Mouse (Mus musculus) intestine, embryonic 16.5 days (tissue): ENCODE data around the gene Acsbg1. TPM values are rescaled to one million over a fixed set of nuclear protein-coding genes. Genes with fewer than 3 reads are reported as not detected.
A peak's percentile ranks its signal among the peaks of the same experiment; 100 is the strongest.

Experiments
- ATAC-seq: fragments of 200-750 bp; cut with Nextera tagmentation; 2 replicates; pipeline ENCODE4 v1.8.0; 2017; ENCODE audit warnings: moderate TSS enrichment, moderate library complexity
- H3K27ac ChIP-seq: fragments of 300-500 bp; sonication (generic); 2 replicates; pipeline ENCODE4 v1.5.1; 2014; ENCODE audit warnings: mild to moderate bottlenecking, low read length
- H3K27me3 ChIP-seq: fragments of 300-500 bp; sonication (generic); replicated peaks from 2 replicates; pipeline ENCODE4 v1.6.1; 2014; ENCODE audit warnings: low read length, control low read depth, mixed read lengths; ENCODE audit not compliant: control insufficient read depth, insufficient read depth
- H3K36me3 ChIP-seq: fragments of 300-500 bp; sonication (generic); 2 replicates; pipeline ENCODE4 v1.6.1; 2014; ENCODE audit warnings: low read length, control low read depth; ENCODE audit not compliant: control insufficient read depth, insufficient read depth
- H3K4me1 ChIP-seq: fragments of 300-500 bp; sonication (generic); 2 replicates; pipeline ENCODE4 v1.6.1; 2014; ENCODE audit warnings: low read length, control low read depth, mixed read lengths; ENCODE audit not compliant: control insufficient read depth, insufficient read depth
- H3K4me2 ChIP-seq: fragments of 300-500 bp; sonication (generic); 2 replicates; pipeline ENCODE4 v1.6.1; 2014; ENCODE audit warnings: low read depth, low read length, control low read depth
- H3K4me3 ChIP-seq: fragments of 300-500 bp; sonication (generic); 2 replicates; pipeline ENCODE4 v1.5.1; 2014; ENCODE audit warnings: mild to moderate bottlenecking, low read length
- H3K9ac ChIP-seq: fragments of 300-500 bp; sonication (generic); 2 replicates; pipeline ENCODE4 v1.6.1; 2014; ENCODE audit warnings: low read depth, low read length
- H3K9me3 ChIP-seq: fragments of 300-500 bp; sonication (generic); 2 replicates; pipeline ENCODE4 v1.6.1; 2016; ENCODE audit warnings: low read length, control low read depth; ENCODE audit not compliant: control insufficient read depth
- whole genome bisulfite sequencing: fragments of 180-500 bp; shearing (Covaris S2); extraction: QIAGEN DNeasy Blood & Tissue Kit; methylation state at CpG from one replicate; pipeline ENCODE4 v1.1.7; 2014; 5-methylcytosine and 5-hydroxymethylcytosine counted together
- polyA plus RNA-seq: library from polyadenylated mRNA; unstranded; fragments of >200 nt; fragmentation: Nextera tagmentation; extraction: Ambion mirVana; gene quantifications from 2 replicates; pipeline ENCODE4 v1.2.1, GENCODE M21; 2015

The Acsbg1 gene
- polyA plus RNA-seq, 1 experiment from 2014 or later: 0.91 TPM

DNA sequence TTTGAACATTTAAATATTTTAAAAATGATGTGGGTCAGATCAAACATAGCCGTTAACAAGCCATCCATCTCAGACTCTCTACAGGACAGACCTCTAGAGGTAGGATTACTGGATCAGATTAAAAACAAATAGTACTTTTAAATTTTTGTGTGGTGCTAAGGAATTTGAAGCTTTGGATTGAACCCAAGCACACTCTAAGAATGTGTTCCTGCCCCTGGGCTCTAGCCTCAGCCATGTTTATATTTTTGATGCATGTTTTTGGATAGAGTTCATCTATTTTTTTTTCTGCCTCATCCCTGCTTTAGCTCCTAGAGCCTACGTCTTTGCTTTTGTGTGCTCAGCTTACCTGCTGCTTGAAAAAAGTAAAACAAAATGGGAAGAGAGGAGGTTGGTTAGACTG, 28.3 kb downstream of the Acsbg1 start:
- Histone ChIP-seq H3K27me3 (no peaks in the 10 kb centered on the region), H3K36me3 (no peaks in the 10 kb centered on the region), H3K9me3 (no peaks in the 10 kb centered on the region), H3K27ac (no peak overlapping the region), H3K4me2 (no peak overlapping the region), H3K4me3 (no peak overlapping the region), H3K9ac (no peak overlapping the region), H3K4me1 (no peaks in the 10 kb centered on the region)
- 66% methylated on average over 2 of the region's 2 CpGs for WGBS
- ATAC-seq: no peak

DNA sequence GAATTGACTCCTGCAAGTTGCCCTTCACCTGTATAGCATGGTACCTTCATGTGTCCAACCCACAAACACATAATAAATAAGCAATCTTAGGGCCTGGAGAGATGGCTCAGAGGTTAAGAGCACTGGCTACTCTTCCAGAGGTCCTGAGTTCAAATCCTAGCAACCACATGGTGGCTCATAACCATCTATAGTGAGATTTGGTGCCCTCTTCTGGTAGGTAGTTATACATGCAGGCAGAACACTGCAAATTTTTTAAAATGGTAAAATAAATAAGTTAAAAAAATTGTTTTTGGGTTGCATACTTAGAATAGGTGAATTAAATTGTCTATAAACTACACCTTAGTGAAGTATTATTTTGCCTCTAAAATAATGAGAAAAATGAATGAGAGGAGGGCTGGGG, 30.8 kb downstream of the Acsbg1 start:
- ATAC-seq: no peak
- Histone ChIP-seq H3K27ac (no peak overlapping the region), H3K27me3 (no peaks in the 10 kb centered on the region), H3K4me1 (no peaks in the 10 kb centered on the region), H3K4me2 (no peak overlapping the region), H3K4me3 (no peak overlapping the region), H3K36me3 (no peaks in the 10 kb centered on the region), H3K9ac (no peak overlapping the region), H3K9me3 (no peaks in the 10 kb centered on the region)

GRCm38 (mm10) chr9:54629613-54630261, 31.9 kb downstream of the Acsbg1 start:
- 81% methylated on average over 5 of the region's 5 CpGs for WGBS
- Histone ChIP-seq H3K27ac (no peak overlapping the region), H3K4me2 (no peak overlapping the region), H3K36me3 (no peaks in the 10 kb centered on the region), H3K4me3 (no peak overlapping the region), H3K4me1 (no peaks in the 10 kb centered on the region), H3K9ac (no peak overlapping the region), H3K27me3 (no peaks in the 10 kb centered on the region), H3K9me3 (no peaks in the 10 kb centered on the region)
- no peak for ATAC-seq

DNA sequence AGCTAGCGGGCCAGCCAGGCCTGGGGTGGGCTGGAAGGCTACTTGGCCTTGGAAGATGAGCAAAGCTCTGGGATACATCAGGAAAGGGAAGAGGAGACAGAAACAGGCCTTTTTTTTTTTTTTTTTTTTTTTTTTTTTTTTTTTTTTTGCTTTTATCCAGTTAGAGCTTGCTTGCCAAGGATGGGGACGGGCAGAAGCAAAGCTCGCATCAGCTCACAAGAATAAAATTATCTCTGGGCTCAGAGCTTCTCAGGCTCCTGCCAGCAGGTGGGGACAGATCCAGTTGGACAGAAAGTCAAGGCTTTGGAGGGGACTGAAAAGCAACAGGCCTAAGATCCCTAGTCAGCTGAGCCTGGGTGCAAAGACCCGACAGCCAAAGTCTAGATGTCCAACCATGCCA, 32.9 kb downstream of the Acsbg1 start:
- ATAC-seq: no peak
- no peak overlapping the region for H3K9ac ChIP-seq
- no peak overlapping the region for H3K27ac ChIP-seq
- H3K4me1 ChIP-seq: no peaks in the 10 kb centered on the region
- no peak overlapping the region for H3K4me3 ChIP-seq
- H3K27me3 ChIP-seq: no peaks in the 10 kb centered on the region
- no peaks in the 10 kb centered on the region for H3K9me3 ChIP-seq
- no peak overlapping the region for H3K4me2 ChIP-seq
- WGBS: 73% methylated on average over 4 of the region's 4 CpGs
- no peaks in the 10 kb centered on the region for H3K36me3 ChIP-seq

DNA sequence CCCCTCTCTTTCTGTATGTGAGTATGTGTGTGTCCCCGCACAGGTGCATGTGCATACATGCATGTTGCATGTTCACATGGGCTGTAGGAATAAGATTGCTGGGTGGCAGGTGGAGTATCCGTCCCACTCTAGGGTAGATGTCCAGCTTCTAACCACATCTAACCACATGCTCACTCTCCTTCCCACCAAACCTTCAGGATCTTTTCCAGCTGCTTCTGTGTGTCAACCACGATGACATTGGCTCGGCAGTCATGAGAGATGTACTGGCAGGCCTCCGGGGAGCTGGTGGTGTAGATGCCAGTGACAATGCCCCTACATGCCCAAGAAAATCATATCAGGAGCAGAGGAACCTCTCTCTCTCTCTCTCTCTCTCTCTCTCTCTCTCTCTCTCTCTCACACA, 34.4 kb downstream of the Acsbg1 start:
- Histone ChIP-seq H3K9ac (no peak overlapping the region), H3K36me3 (no peaks in the 10 kb centered on the region), H3K9me3 (no peaks in the 10 kb centered on the region), H3K27me3 (no peaks in the 10 kb centered on the region), H3K4me1 (no peaks in the 10 kb centered on the region), H3K27ac (no peak overlapping the region), H3K4me2 (no peak overlapping the region), H3K4me3 (no peak overlapping the region)
- 86% methylated on average over 5 of the region's 5 CpGs for WGBS
- ATAC-seq: no peak

DNA sequence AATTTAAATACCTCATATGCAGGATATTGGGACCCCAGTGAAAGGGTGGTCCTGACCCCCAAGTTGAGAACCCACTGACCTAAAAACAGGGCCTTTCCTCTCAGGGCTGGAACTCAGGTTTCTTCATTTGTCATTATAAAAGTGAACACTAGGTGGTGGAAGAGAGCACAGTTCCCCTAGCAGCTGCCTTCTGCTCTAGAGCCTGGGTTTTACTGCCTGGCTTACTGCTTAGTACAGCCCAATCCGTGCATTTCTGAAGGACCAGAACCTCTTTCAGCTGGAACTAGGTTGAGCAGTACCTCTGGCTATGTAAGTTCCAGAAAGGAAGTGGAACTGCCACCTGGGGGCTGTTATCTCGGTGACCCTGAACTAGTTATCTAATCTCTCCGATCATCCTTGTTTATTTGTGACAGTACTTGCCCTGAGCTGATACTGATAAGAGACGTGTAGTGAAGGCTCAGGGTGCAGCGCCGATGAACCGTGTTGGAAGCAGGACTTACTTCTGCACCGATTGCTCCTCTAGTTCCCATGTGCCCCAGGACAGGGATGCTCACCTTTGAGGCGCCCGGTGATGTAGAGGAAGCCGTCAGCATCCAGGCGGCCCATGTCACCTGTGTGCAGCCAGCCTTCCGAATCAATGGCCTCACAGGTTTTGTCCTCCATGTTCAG, 47.4 kb downstream of the Acsbg1 start:
- ATAC-seq: peak; percentile 63
- H3K9me3 ChIP-seq: no peaks in the 10 kb centered on the region
- WGBS: 49% methylated on average over 13 of the region's 13 CpGs

DNA sequence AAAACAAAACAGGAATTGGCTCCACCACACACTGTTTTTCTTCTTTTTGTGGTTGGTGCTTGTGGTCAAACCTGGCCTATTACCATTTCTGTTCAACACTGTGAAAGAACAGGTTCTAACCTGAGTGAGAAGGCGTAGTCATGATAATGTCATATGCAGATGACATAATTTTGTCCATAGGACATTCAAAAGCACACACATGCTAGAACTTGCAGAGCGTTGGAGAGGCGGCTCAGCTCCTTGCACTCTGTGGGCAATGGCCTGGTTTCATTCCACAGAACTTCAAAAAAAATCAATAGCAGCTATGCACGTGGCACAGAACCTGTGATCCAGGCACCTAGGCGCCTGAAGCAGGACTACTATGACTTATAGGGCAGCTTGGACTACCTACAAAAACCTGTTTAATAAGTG, 48.9 kb downstream of the Acsbg1 start:
- WGBS: 78% methylated on average over 5 of the region's 5 CpGs
- Histone ChIP-seq H3K4me1 (no peaks in the 10 kb centered on the region), H3K36me3 (no peaks in the 10 kb centered on the region), H3K4me3 (no peak overlapping the region), H3K4me2 (no peak overlapping the region), H3K27ac (no peak overlapping the region), H3K27me3 (no peaks in the 10 kb centered on the region), H3K9ac (no peak overlapping the region), H3K9me3 (no peaks in the 10 kb centered on the region)
- no peak for ATAC-seq

More for the DNA sequence above, 47.4 kb downstream of the Acsbg1 start:
- Histone ChIP-seq H3K4me3 (no peak overlapping the region), H3K4me1 (no peaks in the 10 kb centered on the region), H3K27ac (no peak overlapping the region), H3K36me3 (no peaks in the 10 kb centered on the region), H3K9ac (no peak overlapping the region), H3K27me3 (no peaks in the 10 kb centered on the region), H3K4me2 (no peak overlapping the region)

- Histone ChIP-seq H3K27ac (no peak overlapping the region), H3K4me3 (no peak overlapping the region), H3K4me2 (no peak overlapping the region), H3K9me3 (no peaks in the 10 kb centered on the region), H3K36me3 (peaks cover 7% of the 10 kb centered on the region), H3K27me3 (no peaks in the 10 kb centered on the region), H3K9ac (no peak overlapping the region), H3K4me1 (no peaks in the 10 kb centered on the region)
- ATAC-seq: no peak
- WGBS: 58% methylated on average over 4 of the region's 4 CpGs
Observed at GRCm38 (mm10) chr9:54604886-54605285, 56.8 kb downstream of the Acsbg1 start.

DNA sequence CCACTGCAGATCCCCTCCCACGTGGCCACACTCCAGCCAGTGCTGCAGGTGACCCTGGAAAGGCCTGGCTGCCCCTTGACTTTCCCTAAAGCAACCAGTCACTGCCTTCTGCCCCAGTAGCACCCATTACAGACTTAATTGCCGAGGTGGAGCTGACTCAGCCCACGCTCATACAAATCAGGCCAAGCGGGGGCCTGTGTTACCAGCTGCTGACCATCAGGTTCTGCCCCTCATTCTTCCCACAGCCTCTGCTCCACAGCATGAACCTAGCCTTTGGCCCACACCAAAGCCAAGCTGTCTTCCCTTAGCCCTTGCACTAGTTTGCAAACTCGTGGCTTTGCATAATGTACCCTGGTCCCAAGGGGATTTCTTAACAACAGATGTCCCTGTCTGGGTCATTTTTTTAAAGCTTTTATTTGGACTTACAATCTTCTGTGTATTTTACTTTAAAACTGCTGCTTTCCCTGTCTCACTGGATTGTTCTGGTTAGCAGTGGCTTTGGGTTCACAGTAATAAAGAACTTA, 57.5 kb downstream of the Acsbg1 start:
- no peak for ATAC-seq
- 82% methylated on average over 5 of the region's 5 CpGs for WGBS
- H3K36me3 ChIP-seq: peaks cover 7% of the 10 kb centered on the region
- no peaks in the 10 kb centered on the region for H3K27me3 ChIP-seq
- no peak overlapping the region for H3K4me3 ChIP-seq
- no peak overlapping the region for H3K9ac ChIP-seq
- H3K4me1 ChIP-seq: no peaks in the 10 kb centered on the region
- H3K9me3 ChIP-seq: no peaks in the 10 kb centered on the region
- no peak overlapping the region for H3K4me2 ChIP-seq
- H3K27ac ChIP-seq: no peak overlapping the region
